Mouse (Mus musculus): ENCODE results near the gene Abi3bp. TPM values are rescaled to one million over a fixed set of nuclear protein-coding genes. Genes with fewer than 3 reads are reported as not detected.

Abi3bp gene
- polyA plus RNA-seq, 1 experiment, result 0.01 TPM

DNA sequence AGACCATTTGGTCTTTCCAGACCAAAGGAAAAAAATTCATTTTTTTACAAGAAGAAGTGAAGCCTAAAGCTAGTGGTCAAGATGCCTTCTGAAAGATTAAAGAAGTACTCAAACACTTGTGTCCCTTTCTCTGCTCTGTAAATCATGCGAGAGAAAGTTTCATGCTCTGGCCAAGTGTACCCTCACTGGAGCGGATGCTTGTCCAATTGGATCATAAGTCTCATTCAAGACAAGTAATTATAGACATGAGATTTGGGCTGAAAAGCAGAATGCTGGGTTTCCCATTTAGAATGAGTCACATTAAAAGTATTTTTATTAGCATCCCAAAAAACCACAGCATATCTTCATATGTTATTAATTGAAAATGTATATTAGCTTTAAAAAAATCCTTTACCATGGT, 4.5 kb upstream of the Abi3bp start:
- Histone ChIP-seq H3K79me2 (ENCODE audit: control insufficient read depth, insufficient read depth) (no peaks in the 10 kb centered on the region), H3ac (ENCODE audit: control insufficient read depth, insufficient read length) (no peak overlapping the region), H3K4me2 (ENCODE audit: low read depth) (no peak overlapping the region), H3K4me3 (no peak overlapping the region), H3K27me3 (ENCODE audit: control insufficient read depth, insufficient read depth, insufficient read length) (no peaks in the 10 kb centered on the region), H3K36me3 (ENCODE audit: control insufficient read depth, insufficient read depth) (no peaks in the 10 kb centered on the region)
- no peak for TF ChIP-seq POLR2A (IDR thresholded peaks at IDR 0.05; ENCODE audit: insufficient read length, low read depth)
- no peak for TF ChIP-seq TCF3 (IDR thresholded peaks at IDR 0.05; ENCODE audit: insufficient read length, low read depth)
- no peak for TF ChIP-seq POLR2AphosphoS2 (IDR thresholded peaks at IDR 0.05; ENCODE audit: insufficient read length, low read depth)
- TF ChIP-seq MYOG (IDR thresholded peaks at IDR 0.05; ENCODE audit: control insufficient read depth in 1 of 3, insufficient read depth in 1 of 3, insufficient read length in 2 of 3, low read depth in 2 of 3), result no peak
- no peak for TF ChIP-seq TCF12 (IDR thresholded peaks at IDR 0.05; ENCODE audit: insufficient read depth, poor library complexity, severe bottlenecking)
- TF ChIP-seq E2F4 (IDR thresholded peaks at IDR 0.05; ENCODE audit: insufficient read depth), result no peak
- TF ChIP-seq SRF (IDR thresholded peaks at IDR 0.05; ENCODE audit: control insufficient read depth, insufficient read length, low read depth), result no peak
- no peak for TF ChIP-seq CEBPB (IDR thresholded peaks at IDR 0.05; ENCODE audit: insufficient read depth, poor library complexity, severe bottlenecking)
- no peak for TF ChIP-seq MYOD1 (IDR thresholded peaks at IDR 0.05; ENCODE audit: control insufficient read depth in 1 of 3, insufficient read length in 2 of 3, low read depth in 2 of 3)
- no peak for TF ChIP-seq REST (IDR thresholded peaks at IDR 0.05; ENCODE audit: insufficient read depth, insufficient read length)
- TF ChIP-seq MAX (IDR thresholded peaks at IDR 0.05; ENCODE audit: low read depth), result no peak
- TF ChIP-seq USF1 (IDR thresholded peaks at IDR 0.05; ENCODE audit: low read depth), result no peak

GRCm38 (mm10) chr16:56475676-56476075, 2.0 kb upstream of the Abi3bp start:
- Histone ChIP-seq H3K79me2 (ENCODE audit: control insufficient read depth, insufficient read depth) (no peaks in the 10 kb centered on the region), H3K36me3 (ENCODE audit: control insufficient read depth, insufficient read depth) (no peaks in the 10 kb centered on the region), H3ac (ENCODE audit: control insufficient read depth, insufficient read length) (no peak overlapping the region), H3K4me3 (no peak overlapping the region), H3K4me2 (ENCODE audit: low read depth) (no peak overlapping the region), H3K27me3 (ENCODE audit: control insufficient read depth, insufficient read depth, insufficient read length) (no peaks in the 10 kb centered on the region)
- TF ChIP-seq MAX (IDR thresholded peaks at IDR 0.05; ENCODE audit: low read depth), result no peak
- TF ChIP-seq MYOD1 (IDR thresholded peaks at IDR 0.05; ENCODE audit: control insufficient read depth in 1 of 3, insufficient read length in 2 of 3, low read depth in 2 of 3), result no peak
- no peak for TF ChIP-seq POLR2A (IDR thresholded peaks at IDR 0.05; ENCODE audit: insufficient read length, low read depth)
- no peak for TF ChIP-seq TCF12 (IDR thresholded peaks at IDR 0.05; ENCODE audit: insufficient read depth, poor library complexity, severe bottlenecking)
- TF ChIP-seq TCF3 (IDR thresholded peaks at IDR 0.05; ENCODE audit: insufficient read length, low read depth), result no peak
- TF ChIP-seq E2F4 (IDR thresholded peaks at IDR 0.05; ENCODE audit: insufficient read depth), result no peak
- TF ChIP-seq POLR2AphosphoS2 (IDR thresholded peaks at IDR 0.05; ENCODE audit: insufficient read length, low read depth), result no peak
- TF ChIP-seq REST (IDR thresholded peaks at IDR 0.05; ENCODE audit: insufficient read depth, insufficient read length), result no peak
- no peak for TF ChIP-seq MYOG (IDR thresholded peaks at IDR 0.05; ENCODE audit: control insufficient read depth in 1 of 3, insufficient read depth in 1 of 3, insufficient read length in 2 of 3, low read depth in 2 of 3)
- TF ChIP-seq SRF (IDR thresholded peaks at IDR 0.05; ENCODE audit: control insufficient read depth, insufficient read length, low read depth), result no peak
- no peak for TF ChIP-seq USF1 (IDR thresholded peaks at IDR 0.05; ENCODE audit: low read depth)
- TF ChIP-seq CEBPB (IDR thresholded peaks at IDR 0.05; ENCODE audit: insufficient read depth, poor library complexity, severe bottlenecking), result no peak

- no peak overlapping the region for H3ac ChIP-seq (ENCODE audit: control insufficient read depth, insufficient read length)
- H3K79me2 ChIP-seq (ENCODE audit: control insufficient read depth, insufficient read depth), result no peaks in the 10 kb centered on the region
- no peak for TF ChIP-seq POLR2AphosphoS2 (IDR thresholded peaks at IDR 0.05; ENCODE audit: insufficient read length, low read depth)
- no peak for TF ChIP-seq SRF (IDR thresholded peaks at IDR 0.05; ENCODE audit: control insufficient read depth, insufficient read length, low read depth)
- TF ChIP-seq MYOD1 (IDR thresholded peaks at IDR 0.05; ENCODE audit: control insufficient read depth in 1 of 3, insufficient read length in 2 of 3, low read depth in 2 of 3), result no peak
- no peak for TF ChIP-seq TCF12 (IDR thresholded peaks at IDR 0.05; ENCODE audit: insufficient read depth, poor library complexity, severe bottlenecking)
- TF ChIP-seq MYOG (IDR thresholded peaks at IDR 0.05; ENCODE audit: control insufficient read depth in 1 of 3, insufficient read depth in 1 of 3, insufficient read length in 2 of 3, low read depth in 2 of 3), result no peak
- no peak for TF ChIP-seq MAX (IDR thresholded peaks at IDR 0.05; ENCODE audit: low read depth)
- TF ChIP-seq USF1 (IDR thresholded peaks at IDR 0.05; ENCODE audit: low read depth), result no peak
- no peak for TF ChIP-seq REST (IDR thresholded peaks at IDR 0.05; ENCODE audit: insufficient read depth, insufficient read length)
- TF ChIP-seq CEBPB (IDR thresholded peaks at IDR 0.05; ENCODE audit: insufficient read depth, poor library complexity, severe bottlenecking), result no peak
- no peak for TF ChIP-seq POLR2A (IDR thresholded peaks at IDR 0.05; ENCODE audit: insufficient read length, low read depth)
- TF ChIP-seq TCF3 (IDR thresholded peaks at IDR 0.05; ENCODE audit: insufficient read length, low read depth), result no peak
- TF ChIP-seq E2F4 (IDR thresholded peaks at IDR 0.05; ENCODE audit: insufficient read depth), result no peak
- H3K4me2 ChIP-seq (ENCODE audit: low read depth), result peak overlapping the region; percentile 75
- no peaks in the 10 kb centered on the region for H3K36me3 ChIP-seq (ENCODE audit: control insufficient read depth, insufficient read depth)
- H3K4me3 ChIP-seq, result peak overlapping the region; percentile 2
- H3K27me3 ChIP-seq (ENCODE audit: control insufficient read depth, insufficient read depth, insufficient read length), result no peaks in the 10 kb centered on the region
These were observed 1.0 kb downstream of the Abi3bp start for GRCm38 (mm10) chr16:56478575-56479191.

DNA sequence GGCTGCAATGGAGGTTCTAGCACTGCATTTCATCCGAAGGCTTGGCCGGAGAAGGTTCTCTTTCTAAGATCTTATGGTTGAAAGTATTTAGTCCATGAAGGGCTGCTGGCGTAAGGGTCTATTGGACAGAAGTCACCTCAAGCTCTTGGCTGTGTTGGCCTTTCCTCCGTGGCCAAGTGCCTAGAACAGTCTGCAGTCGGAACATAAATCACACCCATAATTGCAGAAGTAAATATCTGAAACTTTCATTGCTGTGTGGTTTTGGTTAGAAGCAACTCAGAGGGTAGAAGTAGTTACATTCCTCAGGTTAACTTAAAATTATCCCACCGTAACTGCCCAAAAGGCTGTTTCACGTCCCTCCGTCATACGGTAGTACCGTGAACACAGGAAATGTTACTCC, 5.8 kb downstream of the Abi3bp start:
- TF ChIP-seq TCF12 (IDR thresholded peaks at IDR 0.05; ENCODE audit: insufficient read depth, poor library complexity, severe bottlenecking) (no peak), POLR2AphosphoS2 (IDR thresholded peaks at IDR 0.05; ENCODE audit: insufficient read length, low read depth) (no peak), MYOG (IDR thresholded peaks at IDR 0.05; ENCODE audit: control insufficient read depth in 1 of 3, insufficient read depth in 1 of 3, insufficient read length in 2 of 3, low read depth in 2 of 3) (no peak), MAX (IDR thresholded peaks at IDR 0.05; ENCODE audit: low read depth) (no peak), SRF (IDR thresholded peaks at IDR 0.05; ENCODE audit: control insufficient read depth, insufficient read length, low read depth) (no peak), POLR2A (IDR thresholded peaks at IDR 0.05; ENCODE audit: insufficient read length, low read depth) (no peak), MYOD1 (IDR thresholded peaks at IDR 0.05; ENCODE audit: control insufficient read depth in 1 of 3, insufficient read length in 2 of 3, low read depth in 2 of 3) (no peak), E2F4 (IDR thresholded peaks at IDR 0.05; ENCODE audit: insufficient read depth) (no peak)
- Histone ChIP-seq H3K27me3 (ENCODE audit: control insufficient read depth, insufficient read depth, insufficient read length) (no peaks in the 10 kb centered on the region), H3K4me2 (ENCODE audit: low read depth) (no peak overlapping the region), H3K4me3 (no peak overlapping the region), H3ac (ENCODE audit: control insufficient read depth, insufficient read length) (no peak overlapping the region), H3K79me2 (ENCODE audit: control insufficient read depth, insufficient read depth) (no peaks in the 10 kb centered on the region), H3K36me3 (ENCODE audit: control insufficient read depth, insufficient read depth) (no peaks in the 10 kb centered on the region)
